Mouse (Mus musculus) ES-CJ7 (cell line): ENCODE results near the gene Mindy4.

Experiments used
- DNase-seq: peaks from one replicate; pipeline ENCODE4 v3.0.0; 2011; ENCODE audit warnings: low read depth, low spot score

Gene Mindy4

GRCm38 (mm10) chr6:55338934-55339825 is 136.0 kb downstream of the Mindy4 start:
- no peak for DNase-seq

DNA sequence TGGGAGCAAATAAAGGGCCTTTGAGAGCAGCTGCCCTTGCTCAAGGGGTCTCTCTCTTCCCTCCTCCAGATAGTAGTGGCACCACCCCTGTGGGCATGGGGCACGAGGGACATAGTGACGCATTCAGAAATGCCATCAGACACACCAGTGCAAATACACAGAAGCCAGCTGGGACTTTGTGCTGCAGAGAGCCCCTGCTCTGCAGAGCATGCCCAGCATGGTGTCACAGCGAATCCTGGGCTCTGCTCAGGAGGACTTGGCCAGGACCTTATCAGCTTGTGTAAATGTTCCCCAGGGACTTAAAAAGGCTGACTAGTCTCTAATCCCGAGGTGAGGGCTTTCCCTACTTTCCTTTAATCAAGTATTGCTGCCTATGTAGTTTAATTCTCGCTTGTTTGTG is 138.5 kb downstream of the Mindy4 start:
- DNase-seq: no peak

DNA sequence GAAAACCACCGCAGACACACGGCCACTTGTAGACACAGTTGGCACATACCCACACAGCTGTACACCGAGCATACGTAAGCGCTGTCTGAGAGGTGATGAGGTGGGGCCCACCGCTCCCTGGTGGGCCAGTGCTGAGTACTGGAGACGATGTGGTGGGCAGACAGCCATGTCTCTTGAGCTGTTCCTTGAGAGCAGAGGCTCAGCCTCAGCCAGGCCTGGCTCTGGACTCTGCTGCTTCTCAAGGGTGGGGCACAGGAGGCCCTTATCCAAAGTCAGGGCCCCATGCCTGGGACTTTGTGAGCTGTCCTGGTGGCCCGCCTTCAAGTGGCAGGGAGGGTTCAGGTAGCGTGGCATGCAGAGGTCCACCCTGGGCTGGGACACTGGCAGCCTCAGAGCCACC is 139.1 kb downstream of the Mindy4 start:
- DNase-seq: no peak

GRCm38 (mm10) chr6:55343446-55343845 is 140.3 kb downstream of the Mindy4 start:
- DNase-seq: no peak

DNA sequence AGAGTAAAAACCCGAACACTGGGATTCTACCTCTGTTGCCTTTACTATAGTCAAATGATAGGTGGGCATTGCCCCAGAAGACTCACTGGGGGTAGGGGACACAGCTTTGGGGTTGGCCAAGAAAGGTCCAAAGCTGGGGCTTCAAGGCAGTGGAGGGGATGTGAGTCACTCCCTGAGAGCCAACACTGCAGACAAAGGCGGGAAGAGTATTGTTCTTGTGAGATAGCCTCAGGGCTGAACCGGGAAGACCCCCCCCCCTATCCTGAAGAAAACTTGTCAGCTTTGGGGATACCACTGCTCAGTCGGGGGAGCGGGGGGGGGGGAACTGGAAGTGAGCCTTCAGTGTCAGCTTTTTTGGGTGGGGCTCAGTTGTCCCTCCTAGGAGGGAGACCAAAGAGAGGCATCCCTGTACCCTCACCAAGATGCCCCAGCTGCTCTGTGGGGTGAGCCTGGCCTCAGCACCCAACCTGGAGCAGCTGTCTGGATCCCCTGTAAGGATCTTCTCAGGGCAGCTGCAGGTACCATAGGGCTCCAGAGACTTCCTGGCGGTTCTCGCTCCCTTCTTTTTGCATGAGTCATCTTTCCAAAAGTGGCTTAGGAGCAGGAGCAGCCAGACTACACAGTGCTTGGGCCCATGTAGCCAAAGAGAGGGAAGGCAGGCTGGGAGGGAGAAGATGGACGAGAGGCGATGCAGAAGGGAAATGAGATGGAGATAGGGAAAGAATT is 141.3 kb downstream of the Mindy4 start:
- no peak for DNase-seq

- DNase-seq: no peak
Observed at GRCm38 (mm10) chr6:55345264-55345663, 142.1 kb downstream of the Mindy4 start.

DNA sequence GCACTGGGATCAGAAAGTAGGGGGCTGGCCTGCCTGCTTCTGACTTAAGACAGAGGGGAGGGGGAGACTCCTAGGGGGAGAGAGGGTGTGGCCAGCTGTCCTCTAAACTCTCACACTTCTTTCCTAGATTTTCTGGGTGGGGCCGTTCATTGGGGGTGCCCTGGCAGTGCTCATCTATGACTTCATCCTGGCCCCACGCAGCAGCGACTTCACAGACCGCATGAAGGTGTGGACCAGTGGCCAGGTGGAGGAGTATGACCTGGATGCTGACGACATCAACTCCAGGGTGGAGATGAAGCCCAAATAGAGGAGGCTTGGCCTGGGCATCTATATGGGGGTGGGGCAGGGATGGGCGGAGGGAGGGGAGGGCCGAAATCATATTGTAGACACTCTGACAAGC is 143.3 kb downstream of the Mindy4 start:
- DNase-seq: no peak

GRCm38 (mm10) chr6:55347711-55348571 is 144.8 kb downstream of the Mindy4 start:
- no peak for DNase-seq

DNA sequence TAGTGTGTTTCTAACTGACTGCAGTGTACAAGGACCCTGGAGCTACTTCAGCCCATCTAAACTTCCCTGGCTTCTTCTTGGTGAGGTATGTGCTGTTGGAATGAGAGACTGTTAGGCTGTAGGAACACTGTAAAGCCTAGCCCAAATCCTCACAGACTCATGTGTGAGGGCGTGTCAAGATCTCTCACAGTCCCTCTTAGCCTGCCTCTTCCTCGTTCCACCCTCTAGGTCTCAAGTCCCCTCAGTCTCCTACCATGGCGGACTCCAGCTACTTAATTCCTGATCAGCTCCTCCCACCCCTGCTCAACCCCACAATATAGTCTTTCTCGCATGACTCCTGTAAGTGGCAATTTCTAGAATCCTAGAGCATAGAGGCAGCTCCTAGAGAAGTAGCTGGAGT is 146.0 kb downstream of the Mindy4 start:
- DNase-seq: no peak

- DNase-seq: no peak
Observed at GRCm38 (mm10) chr6:55350383-55350952, 147.3 kb downstream of the Mindy4 start.

GRCm38 (mm10) chr6:55351712-55352111 is 148.5 kb downstream of the Mindy4 start:
- DNase-seq: no peak

GRCm38 (mm10) chr6:55353711-55354445 is 150.7 kb downstream of the Mindy4 start:
- no peak for DNase-seq

DNA sequence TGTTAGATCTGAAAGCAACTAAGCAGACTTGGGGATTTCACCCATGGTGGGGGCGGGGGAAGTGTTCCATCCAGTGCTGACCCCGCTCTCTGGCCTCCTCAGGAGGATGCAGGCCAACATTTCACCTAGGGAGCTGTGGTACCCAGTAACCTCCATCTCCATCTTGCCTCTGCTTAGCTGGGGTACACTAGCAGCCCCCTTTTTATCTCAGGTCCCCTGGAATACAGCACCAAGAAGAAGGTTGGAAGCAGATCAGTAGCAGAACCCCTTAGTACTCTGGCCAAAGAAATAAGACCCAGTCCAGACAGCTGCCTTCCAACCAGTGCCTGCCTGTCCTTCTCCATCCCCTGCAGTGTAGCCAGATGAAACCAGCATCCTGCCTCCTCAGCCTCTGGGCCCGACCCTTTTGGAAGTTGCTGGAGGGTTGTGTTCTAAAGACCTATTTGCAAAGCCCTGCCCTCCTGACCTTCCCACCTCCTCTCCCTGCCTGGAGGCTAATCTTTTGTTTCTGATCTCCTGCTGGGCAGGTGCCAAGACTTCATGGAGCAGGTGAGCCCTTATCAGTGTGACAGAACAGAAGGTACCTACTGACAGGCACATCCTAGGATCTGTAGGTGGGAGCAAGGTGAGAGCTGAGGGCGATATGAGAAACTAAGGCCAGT is 151.4 kb downstream of the Mindy4 start:
- peak; percentile 46 for DNase-seq

DNA sequence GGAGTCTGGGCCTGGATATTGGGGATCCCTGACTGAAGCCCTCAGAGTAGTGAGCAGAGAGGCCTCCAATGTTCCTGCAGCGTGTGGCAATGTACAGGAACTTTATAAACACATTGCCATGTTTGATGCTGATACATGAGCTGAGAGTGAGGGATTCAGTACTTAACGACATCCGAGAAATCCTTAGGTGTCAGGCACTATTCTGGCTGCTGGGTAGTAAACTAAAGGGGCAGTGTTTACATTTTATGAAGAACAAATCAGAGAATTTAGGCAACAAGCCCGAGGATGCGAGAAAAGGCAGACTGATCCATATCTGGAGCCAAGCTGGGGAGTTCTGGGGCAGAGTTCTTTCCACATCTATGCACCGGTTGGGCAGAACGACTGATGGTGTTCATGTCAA is 152.4 kb downstream of the Mindy4 start:
- DNase-seq: no peak

- DNase-seq: no peak
Observed at GRCm38 (mm10) chr6:55356017-55356703, 153.0 kb downstream of the Mindy4 start.

DNA sequence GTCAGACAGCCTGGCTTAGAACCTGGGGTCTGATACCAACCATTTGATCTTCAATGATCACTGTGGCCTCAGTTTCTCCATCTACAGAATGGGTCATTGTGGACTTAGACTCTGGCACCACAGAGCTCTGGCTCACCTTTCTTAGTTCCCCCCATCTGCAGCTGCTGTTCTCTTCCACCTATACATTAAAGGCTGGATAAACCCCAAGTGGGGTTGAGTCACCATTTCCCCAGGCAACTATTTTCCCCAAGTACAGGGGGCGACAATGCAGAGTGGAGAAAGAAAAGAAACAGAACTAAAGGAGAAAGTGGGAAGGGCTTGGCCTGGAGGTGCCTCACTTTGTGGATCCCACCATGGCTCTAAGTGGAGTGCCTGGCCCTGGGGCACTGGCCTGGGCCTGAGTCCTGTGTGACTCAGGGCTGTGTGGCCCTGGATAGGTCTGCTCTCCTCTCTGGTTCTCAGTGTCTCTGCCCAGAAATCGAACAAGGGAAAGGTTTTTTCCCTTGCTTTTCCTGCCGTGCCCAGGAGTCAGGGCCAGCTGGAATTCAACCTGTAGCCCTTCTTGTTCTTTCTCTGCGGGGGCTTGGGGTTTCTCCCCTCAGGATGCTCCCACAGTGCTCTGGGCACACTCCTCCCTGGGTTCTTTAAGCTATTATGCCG is 153.9 kb downstream of the Mindy4 start:
- DNase-seq: no peak

- DNase-seq: no peak
Observed at GRCm38 (mm10) chr6:55357636-55358031, 154.5 kb downstream of the Mindy4 start.

- DNase-seq: peak; percentile 72
Observed at GRCm38 (mm10) chr6:55358731-55359143, 155.6 kb downstream of the Mindy4 start.

GRCm38 (mm10) chr6:55362663-55363062 is 159.5 kb downstream of the Mindy4 start:
- DNase-seq: no peak
